Mouse (Mus musculus) kidney, embryonic 15.5 days (tissue): ENCODE measurements at regions not wholly inside any gene's neighbourhood (a gene's known extent, or its start where the extent isn't known, plus 50 kb on each side); places are given as distances from the start of the nearest gene placed in this dataset.

Experiments
- ATAC-seq: fragments of 200-750 bp; cut with Nextera tagmentation; replicated peaks from 2 replicates; pipeline ENCODE4 v1.8.0; 2017; ENCODE audit warnings: moderate TSS enrichment; ENCODE audit not compliant: low FRiP score
- H3K27ac ChIP-seq: fragments of 300-500 bp; sonication (generic); 2 replicates; pipeline ENCODE4 v1.5.1; 2015; ENCODE audit warnings: mild to moderate bottlenecking, inconsistent platforms
- H3K27me3 ChIP-seq: fragments of 300-500 bp; sonication (generic); 2 replicates; pipeline ENCODE4 v1.6.1; 2015; ENCODE audit warnings: inconsistent platforms
- H3K36me3 ChIP-seq: fragments of 300-500 bp; sonication (generic); 2 replicates; pipeline ENCODE4 v1.6.1; 2015; ENCODE audit warnings: inconsistent platforms
- H3K4me1 ChIP-seq: fragments of 300-500 bp; sonication (generic); 2 replicates; pipeline ENCODE4 v1.6.1; 2015; ENCODE audit warnings: inconsistent platforms
- H3K4me2 ChIP-seq: fragments of 300-500 bp; sonication (generic); 2 replicates; pipeline ENCODE4 v1.6.1; 2015; ENCODE audit warnings: moderate library complexity, mild to moderate bottlenecking, inconsistent platforms
- H3K4me3 ChIP-seq: fragments of 300-500 bp; sonication (generic); replicated peaks from 2 replicates; pipeline ENCODE4 v1.5.1; 2015; ENCODE audit warnings: mild to moderate bottlenecking, inconsistent platforms
- H3K9ac ChIP-seq: fragments of 300-500 bp; sonication (generic); 2 replicates; pipeline ENCODE4 v1.6.1; 2015; ENCODE audit warnings: mild to moderate bottlenecking, inconsistent platforms
- H3K9me3 ChIP-seq: fragments of 300-500 bp; sonication (generic); replicated peaks from 2 replicates; pipeline ENCODE4 v1.6.1; 2016; ENCODE audit warnings: inconsistent platforms
- WGBS: fragments of 180-500 bp; shearing (Covaris S2); methylation state at CpG from one replicate; pipeline ENCODE4 v1.1.7; 2015; ENCODE audit warnings: mixed read lengths; 5-methylcytosine and 5-hydroxymethylcytosine counted together

DNA sequence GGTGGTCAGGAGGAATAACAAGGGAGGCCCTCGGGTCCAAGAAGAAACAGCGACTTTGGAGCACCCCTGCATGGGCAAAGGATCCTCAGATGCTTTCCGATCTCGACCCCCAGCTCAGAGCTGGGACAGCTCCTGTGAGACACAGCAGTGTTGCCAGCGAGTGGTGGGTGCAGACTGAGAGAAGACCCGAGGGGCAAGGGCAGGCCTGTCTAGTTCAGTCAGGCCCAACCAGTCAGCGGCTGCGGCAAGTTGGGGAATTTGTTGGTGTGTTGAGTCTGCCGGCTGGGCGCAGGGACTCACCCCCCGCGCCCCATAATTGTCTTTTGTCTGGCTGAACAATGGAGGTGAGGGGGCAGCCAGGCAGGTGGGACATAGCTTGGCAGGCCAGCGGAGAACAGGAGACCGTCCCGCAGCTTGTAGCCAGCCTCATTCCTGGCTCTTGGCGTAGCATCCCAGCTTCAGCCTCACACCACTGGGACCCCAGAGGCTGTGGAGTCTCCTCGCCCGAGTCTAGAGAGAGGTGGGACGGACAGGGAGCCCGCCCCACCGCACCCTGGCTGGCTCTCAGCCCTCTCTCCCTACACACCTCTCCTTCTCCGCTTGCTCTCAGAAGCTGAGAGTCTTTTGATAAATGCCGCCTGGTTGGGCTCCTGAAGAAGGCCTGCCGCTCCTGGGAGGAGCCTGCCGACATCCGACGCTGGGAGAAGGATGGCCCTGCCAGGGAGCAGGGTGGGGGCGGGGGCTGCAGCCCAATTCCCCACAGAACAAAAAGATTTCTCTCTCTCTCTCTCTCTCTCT lies 96.5 kb upstream of the Pja1 start:
- Histone ChIP-seq H3K27ac (peak overlapping the region; percentile 46; the same call in 1 of the 2 replicates), H3K9ac (no peak overlapping the region)
- 26% methylated on average over 26 of the region's 28 CpGs for WGBS

DNA sequence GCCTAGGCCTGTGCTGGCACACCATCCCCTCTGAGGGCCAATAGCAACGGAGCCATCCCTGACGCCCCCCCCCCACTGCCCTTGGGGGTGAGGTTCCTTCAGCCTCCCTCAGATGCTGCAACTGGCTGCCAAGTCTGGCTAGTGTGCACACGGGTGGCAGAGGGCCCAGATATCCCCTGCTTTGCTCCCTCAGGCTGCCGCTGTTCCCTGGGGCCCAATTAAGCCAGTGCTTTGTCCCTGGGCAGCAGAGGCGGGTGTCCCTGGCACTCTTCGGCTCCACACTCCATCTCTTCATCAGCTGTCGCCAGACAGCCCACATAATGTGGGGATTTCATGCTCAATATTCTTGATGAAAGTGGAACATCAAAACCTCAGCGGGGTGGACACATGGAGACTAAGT lies 90.9 kb upstream of the Pja1 start:
- Histone ChIP-seq H3K36me3 (no peaks in the 10 kb centered on the region), H3K4me1 (no peaks in the 10 kb centered on the region), H3K9ac (no peak overlapping the region), H3K27ac (no peak overlapping the region), H3K4me2 (no peak overlapping the region), H3K4me3 (no peak overlapping the region), H3K27me3 (peaks cover 77% of the 10 kb centered on the region), H3K9me3 (no peaks in the 10 kb centered on the region)
- 70% methylated on average over 8 of the region's 8 CpGs for WGBS
- ATAC-seq: no peak

More for the DNA sequence above, 96.5 kb upstream of the Pja1 start:
- Histone ChIP-seq H3K27me3 (peaks cover 78% of the 10 kb centered on the region), H3K36me3 (no peaks in the 10 kb centered on the region), H3K4me1 (peaks cover 12% of the 10 kb centered on the region), H3K4me2 (peak overlapping the region; percentile 50), H3K4me3 (peak overlapping the region; percentile 15; the same call in 1 of the 2 replicates), H3K9me3 (no peaks in the 10 kb centered on the region)
- ATAC-seq: peak; percentile 79

DNA sequence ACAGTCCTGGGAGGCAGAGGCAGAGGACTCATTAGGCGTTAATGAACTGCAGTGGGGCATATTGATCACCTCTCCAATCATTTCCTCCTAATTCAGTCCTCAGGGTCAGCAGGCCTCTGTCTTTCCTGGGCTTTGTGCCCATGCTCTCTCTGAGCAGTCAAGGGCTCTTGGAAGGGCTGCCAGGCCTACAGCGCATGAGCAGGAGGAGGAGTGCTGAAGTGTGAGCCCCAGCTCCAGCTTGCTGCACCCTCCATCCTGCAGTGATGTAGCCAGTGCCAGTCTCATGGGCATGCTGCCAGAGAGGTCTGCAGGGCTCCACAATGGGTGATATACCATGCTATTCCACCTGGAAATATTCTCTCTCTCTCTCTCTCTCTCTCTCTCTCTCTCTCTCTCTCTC lies 89.6 kb upstream of the Pja1 start:
- H3K4me1 ChIP-seq: no peaks in the 10 kb centered on the region
- no peak overlapping the region for H3K4me2 ChIP-seq
- no peak overlapping the region for H3K4me3 ChIP-seq
- no peak overlapping the region for H3K27ac ChIP-seq
- no peak for ATAC-seq
- no peak overlapping the region for H3K9ac ChIP-seq
- H3K27me3 ChIP-seq: peaks cover 75% of the 10 kb centered on the region
- no peaks in the 10 kb centered on the region for H3K36me3 ChIP-seq
- 67% methylated on average over 2 of the region's 2 CpGs for WGBS
- no peaks in the 10 kb centered on the region for H3K9me3 ChIP-seq

DNA sequence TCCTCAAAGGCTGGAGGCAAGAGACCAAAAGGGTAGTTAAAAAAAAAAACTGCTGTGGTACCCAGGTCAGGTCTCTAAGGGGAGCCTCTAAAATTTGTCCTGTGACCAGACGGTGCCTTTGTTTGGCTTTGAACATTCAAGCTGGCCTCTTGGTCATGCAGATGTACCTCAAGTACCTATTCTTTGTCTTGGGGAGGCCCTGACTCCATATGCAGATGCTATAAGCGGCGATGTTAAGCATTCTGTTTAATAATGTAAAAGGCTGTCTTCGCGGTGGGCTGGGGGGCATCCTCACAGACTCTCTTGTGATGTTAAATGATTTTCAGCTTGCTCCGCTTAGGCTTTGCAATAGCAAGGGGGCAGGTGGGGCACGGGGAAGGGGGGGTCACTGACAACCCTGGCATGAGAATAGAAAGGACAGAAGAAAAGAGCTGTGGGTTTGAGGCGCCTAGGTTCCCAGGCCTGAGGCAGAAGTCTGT lies 85.8 kb upstream of the Pja1 start:
- no peak overlapping the region for H3K9ac ChIP-seq
- 47% methylated on average over 8 of the region's 8 CpGs for WGBS
- H3K4me3 ChIP-seq: no peak overlapping the region
- H3K9me3 ChIP-seq: no peaks in the 10 kb centered on the region
- H3K36me3 ChIP-seq: no peaks in the 10 kb centered on the region
- ATAC-seq: no peak
- no peak overlapping the region for H3K4me2 ChIP-seq
- no peak overlapping the region for H3K27ac ChIP-seq
- H3K4me1 ChIP-seq: no peaks in the 10 kb centered on the region
- peaks cover 82% of the 10 kb centered on the region for H3K27me3 ChIP-seq

DNA sequence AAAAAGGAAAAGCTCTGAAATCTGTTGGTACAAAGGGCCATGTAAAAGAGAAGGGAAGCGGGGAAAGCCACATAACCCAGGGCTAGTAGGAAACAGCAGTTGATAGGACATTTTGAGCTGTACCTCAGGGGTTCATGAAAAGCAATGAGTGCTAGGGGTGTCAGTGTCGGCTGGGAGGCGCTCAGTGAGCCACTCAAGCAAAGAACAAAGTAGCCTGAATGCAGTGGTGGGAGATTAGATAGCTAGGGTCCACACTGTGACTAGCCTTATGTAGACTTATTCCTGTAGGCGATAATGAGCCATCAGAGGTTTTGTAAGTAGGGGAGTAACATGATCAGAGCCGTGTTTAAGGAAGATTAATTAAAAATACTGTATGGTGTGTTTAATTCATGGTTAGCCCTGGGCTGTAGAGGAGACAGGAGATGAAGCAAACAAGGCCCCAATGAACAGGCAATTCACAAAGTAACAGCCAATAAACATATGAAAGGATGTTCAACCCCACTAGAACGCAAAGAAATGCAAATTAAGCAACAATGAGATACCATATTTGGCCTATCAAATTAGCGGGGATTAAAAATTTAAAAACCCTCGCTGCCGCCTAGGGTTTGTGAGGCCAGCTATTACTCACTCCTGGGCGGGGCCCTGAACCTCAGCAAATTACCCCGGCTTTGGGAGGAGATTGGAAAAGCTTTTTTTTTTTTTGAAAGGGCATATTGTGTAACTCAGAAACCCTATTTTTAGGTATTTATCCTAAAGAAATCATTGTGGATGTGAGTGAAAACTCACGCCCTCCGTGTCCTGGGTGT lies 85.1 kb upstream of the Pja1 start:
- no peak overlapping the region for H3K27ac ChIP-seq
- H3K27me3 ChIP-seq: peaks cover 85% of the 10 kb centered on the region
- H3K4me3 ChIP-seq: no peak overlapping the region
- no peak overlapping the region for H3K4me2 ChIP-seq
- no peaks in the 10 kb centered on the region for H3K9me3 ChIP-seq
- H3K9ac ChIP-seq: no peak overlapping the region
- no peak for ATAC-seq
- WGBS: 52% methylated on average over 13 of the region's 13 CpGs
- H3K4me1 ChIP-seq: no peaks in the 10 kb centered on the region
- H3K36me3 ChIP-seq: no peaks in the 10 kb centered on the region

DNA sequence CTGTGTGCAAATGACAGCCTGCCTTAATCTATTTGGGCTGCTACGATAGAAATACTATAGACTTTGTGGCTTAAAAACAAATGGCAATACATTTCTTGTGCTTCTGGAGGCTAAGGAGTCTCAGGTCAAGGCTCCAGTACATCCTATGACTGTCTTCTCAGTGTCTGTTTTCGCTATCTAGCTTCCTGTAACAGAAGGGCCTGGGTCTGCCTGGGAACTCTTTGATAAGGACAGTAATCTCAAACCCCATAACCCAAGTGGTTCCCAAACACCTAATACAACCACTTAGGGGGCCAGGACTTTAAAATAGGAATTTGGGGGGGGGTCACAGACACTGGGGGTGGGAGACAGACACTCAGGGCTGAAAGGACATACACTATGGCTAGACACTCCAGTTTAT lies 81.7 kb upstream of the Pja1 start:
- no peak for ATAC-seq

DNA sequence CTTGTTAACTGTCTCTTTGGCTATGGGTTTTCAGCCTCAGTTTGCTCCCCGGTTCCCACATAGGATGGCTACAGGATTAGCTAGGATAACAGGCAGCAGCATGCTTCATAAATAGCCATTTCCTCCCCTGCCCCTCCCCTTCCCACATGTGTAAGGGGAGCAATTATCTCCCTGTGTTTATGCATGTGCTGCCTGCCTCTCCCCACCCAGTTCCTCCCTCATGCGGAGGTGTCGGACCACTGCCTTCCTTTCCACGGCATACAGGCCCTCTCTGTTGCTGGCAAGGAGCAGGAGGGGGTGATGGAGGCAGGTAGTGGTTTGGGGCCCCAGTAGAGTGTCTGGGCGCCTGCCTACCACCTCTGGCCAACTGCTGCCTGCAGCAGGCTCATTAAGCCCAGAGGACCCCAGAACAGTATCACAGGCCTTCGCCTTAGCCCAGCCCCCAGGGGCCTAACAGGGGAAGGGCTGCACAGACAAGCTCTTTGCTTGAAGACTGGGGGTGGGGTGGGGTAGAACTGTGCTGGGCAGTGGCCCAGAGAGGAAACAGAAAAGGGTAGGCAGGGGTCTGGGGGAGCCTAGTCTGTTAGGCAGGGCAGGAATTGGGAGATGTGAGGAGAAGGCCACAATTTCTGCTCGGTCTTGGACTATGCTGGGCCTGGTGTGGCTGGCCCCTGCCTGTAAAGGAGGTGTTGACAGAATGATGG lies 79.1 kb upstream of the Pja1 start:
- Histone ChIP-seq H3K36me3 (no peaks in the 10 kb centered on the region), H3K9ac (no peak overlapping the region), H3K4me1 (peaks cover 12% of the 10 kb centered on the region), H3K9me3 (no peaks in the 10 kb centered on the region), H3K27ac (peak overlapping the region; percentile 51), H3K27me3 (peaks cover 75% of the 10 kb centered on the region), H3K4me3 (no peak overlapping the region), H3K4me2 (no peak overlapping the region)
- peak; percentile 64 for ATAC-seq
- WGBS: 37% methylated on average over 7 of the region's 7 CpGs

More for the DNA sequence above, 81.7 kb upstream of the Pja1 start:
- Histone ChIP-seq H3K36me3 (no peaks in the 10 kb centered on the region), H3K9me3 (no peaks in the 10 kb centered on the region), H3K4me2 (no peak overlapping the region), H3K27ac (no peak overlapping the region), H3K9ac (no peak overlapping the region), H3K27me3 (peaks cover 85% of the 10 kb centered on the region), H3K4me1 (peaks cover 12% of the 10 kb centered on the region), H3K4me3 (no peak overlapping the region)
- 79% methylated on average over 2 of the region's 2 CpGs for WGBS

DNA sequence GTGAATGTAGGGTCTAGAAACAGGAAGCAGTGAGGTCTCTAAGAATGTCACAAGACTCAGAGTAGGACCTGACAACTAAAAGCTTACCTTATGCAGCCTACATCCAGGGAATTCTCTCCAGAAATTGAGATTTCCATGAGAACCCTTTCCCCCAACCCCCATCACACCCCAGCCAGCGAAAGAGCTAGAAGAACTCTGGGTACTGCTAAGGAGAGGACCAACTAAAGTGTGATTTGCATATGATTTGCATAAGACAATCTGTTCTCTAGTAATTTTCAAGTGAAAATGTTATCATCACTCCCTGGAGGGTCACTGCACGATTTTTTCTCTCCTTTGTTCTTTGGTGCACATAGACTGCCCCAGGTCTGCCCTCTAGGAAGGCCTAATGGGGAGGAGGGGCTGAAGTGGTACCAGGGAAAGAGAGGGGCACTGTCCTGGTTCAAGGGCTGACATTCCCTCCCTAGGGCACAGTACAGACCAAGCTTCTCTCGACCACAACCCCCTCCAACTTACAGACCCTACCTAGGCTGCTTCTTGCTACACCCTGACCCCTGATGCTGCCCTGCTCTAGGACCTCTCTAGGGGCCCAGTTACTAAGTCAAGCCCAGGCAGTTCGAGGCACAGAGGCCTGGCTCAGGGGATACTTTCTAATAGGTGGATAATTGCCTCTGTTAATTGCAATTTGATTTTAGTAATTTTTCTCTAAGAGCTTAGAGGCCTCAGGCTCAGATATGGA lies 77.4 kb upstream of the Pja1 start:
- peaks cover 12% of the 10 kb centered on the region for H3K4me1 ChIP-seq
- no peaks in the 10 kb centered on the region for H3K36me3 ChIP-seq
- no peaks in the 10 kb centered on the region for H3K9me3 ChIP-seq
- H3K27ac ChIP-seq: no peak overlapping the region
- WGBS: 71% methylated on average over 4 of the region's 4 CpGs
- no peak for ATAC-seq
- H3K9ac ChIP-seq: no peak overlapping the region
- H3K4me3 ChIP-seq: no peak overlapping the region
- no peak overlapping the region for H3K4me2 ChIP-seq
- peaks cover 77% of the 10 kb centered on the region for H3K27me3 ChIP-seq

DNA sequence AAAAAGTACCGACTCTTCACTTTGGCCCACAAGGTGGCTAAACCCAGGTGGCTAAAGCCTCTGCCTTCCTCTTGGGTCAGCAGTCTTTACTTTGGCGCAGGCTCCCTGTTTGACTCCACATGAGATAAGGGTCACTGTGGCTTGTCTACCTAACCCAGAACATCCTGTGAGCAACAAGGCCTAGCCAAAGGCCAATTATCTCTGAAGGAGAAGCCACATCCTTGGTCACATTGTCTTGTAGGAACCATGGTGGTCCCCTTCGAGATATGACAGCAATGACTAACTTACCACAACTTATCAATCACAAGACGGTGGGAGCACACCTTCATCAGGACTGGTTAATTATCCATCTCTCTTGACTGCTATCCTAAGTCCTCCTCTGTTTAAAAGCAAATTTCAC lies 73.3 kb upstream of the Pja1 start:
- ATAC-seq: no peak
- Histone ChIP-seq H3K4me2 (no peak overlapping the region), H3K27me3 (peaks cover 56% of the 10 kb centered on the region), H3K27ac (no peak overlapping the region), H3K9me3 (no peaks in the 10 kb centered on the region), H3K36me3 (no peaks in the 10 kb centered on the region), H3K4me3 (no peak overlapping the region), H3K4me1 (peaks cover 5% of the 10 kb centered on the region; the same call in 1 of the 2 replicates), H3K9ac (no peak overlapping the region)
- 84% methylated on average over 4 of the region's 4 CpGs for WGBS

DNA sequence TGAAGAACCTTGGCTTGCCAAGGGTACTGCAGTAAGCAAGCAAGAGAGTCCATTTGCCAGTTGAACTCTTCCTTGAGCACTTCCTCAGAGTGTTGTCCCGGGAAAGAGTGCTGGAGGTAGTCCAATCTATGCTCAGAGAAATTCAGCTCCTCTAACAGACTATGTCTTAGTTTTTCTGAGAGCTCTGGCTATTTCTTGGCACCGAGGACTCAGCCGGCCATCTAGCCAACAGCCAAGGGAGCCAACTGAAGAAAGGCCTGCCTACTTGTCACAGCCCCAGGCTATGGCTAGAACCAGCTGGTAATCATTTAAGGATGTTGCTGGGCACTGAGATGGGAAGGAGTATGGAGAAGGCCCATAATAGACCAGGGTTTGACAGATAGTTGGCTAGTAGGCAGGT lies 70.8 kb upstream of the Pja1 start:
- peaks cover 5% of the 10 kb centered on the region; the same call in 1 of the 2 replicates for H3K4me1 ChIP-seq
- H3K27me3 ChIP-seq: peaks cover 62% of the 10 kb centered on the region
- no peak overlapping the region for H3K4me3 ChIP-seq
- H3K9ac ChIP-seq: no peak overlapping the region
- 84% methylated on average over 3 of the region's 3 CpGs for WGBS
- ATAC-seq: no peak
- no peaks in the 10 kb centered on the region for H3K9me3 ChIP-seq
- H3K36me3 ChIP-seq: no peaks in the 10 kb centered on the region
- no peak overlapping the region for H3K4me2 ChIP-seq
- no peak overlapping the region for H3K27ac ChIP-seq

DNA sequence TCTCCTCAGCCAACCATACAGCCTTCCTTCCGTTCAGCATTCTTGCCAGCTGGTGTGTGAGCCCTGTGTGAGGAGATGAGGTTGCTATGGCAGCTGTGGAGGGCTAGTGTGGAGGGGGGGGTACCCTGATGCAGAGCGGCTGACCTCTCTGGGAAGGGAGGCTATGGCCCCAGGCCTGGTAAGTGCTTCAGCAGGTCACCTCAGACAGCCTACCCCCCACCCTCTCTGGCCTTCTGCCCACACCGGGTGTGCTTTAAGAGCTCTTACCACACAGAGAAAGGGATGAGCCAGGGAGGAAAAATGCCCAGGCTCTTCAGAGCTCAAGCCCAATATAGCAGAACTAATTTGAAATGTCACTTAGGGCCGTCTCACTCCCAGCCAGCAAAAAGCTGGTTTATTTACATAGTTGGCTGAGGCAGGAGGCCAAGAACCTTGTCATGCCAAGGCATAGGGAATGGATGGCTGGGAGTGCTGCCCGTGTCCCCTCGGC lies 69.1 kb upstream of the Pja1 start:
- H3K36me3 ChIP-seq: no peaks in the 10 kb centered on the region

More for the DNA sequence above, 69.1 kb upstream of the Pja1 start:
- no peak overlapping the region for H3K27ac ChIP-seq
- H3K27me3 ChIP-seq: peaks cover 59% of the 10 kb centered on the region
- 62% methylated on average over 6 of the region's 6 CpGs for WGBS
- H3K4me1 ChIP-seq: peaks cover 5% of the 10 kb centered on the region; the same call in 1 of the 2 replicates
- peak; percentile 49; the same call in 1 of the 2 replicates for ATAC-seq
- no peak overlapping the region for H3K9ac ChIP-seq
- H3K4me3 ChIP-seq: no peak overlapping the region
- no peak overlapping the region for H3K4me2 ChIP-seq
- no peaks in the 10 kb centered on the region for H3K9me3 ChIP-seq
